Comparison of ENCODE assay signal across 8 mouse cellular contexts in genomic region chr5:54258087-54258733, GRCm38 (mm10).
DNase-seq lines count a peak whose midpoint lies in the region; ATAC-seq and TF ChIP-seq lines count a peak whose summit lies in the region.

No protein-coding gene starts in this region.

- no peak overlapping the region for H3K27ac ChIP-seq in gastrocnemius, adult 2 months
- no peak overlapping the region for H3K27ac ChIP-seq in hindbrain, embryonic 15.5 days (replicated peaks)
- no peak overlapping the region for H3K27ac ChIP-seq in limb, embryonic 13.5 days

- H3K36me3 ChIP-seq in hindbrain, embryonic 15.5 days: no peaks in the 10 kb centered on the region
- no peaks in the 10 kb centered on the region for H3K36me3 ChIP-seq in limb, embryonic 13.5 days

- no peaks in the 10 kb centered on the region for H3K4me1 ChIP-seq in hindbrain, embryonic 15.5 days (replicated peaks)
- no peaks in the 10 kb centered on the region for H3K4me1 ChIP-seq in limb, embryonic 13.5 days

- 24% methylated on average over 1 of the region's 1 CpGs for WGBS in hindbrain, embryonic 15.5 days
- 15% methylated on average over 1 of the region's 1 CpGs for WGBS in limb, embryonic 13.5 days

- no peaks in the 10 kb centered on the region for H3K9me3 ChIP-seq in hindbrain, embryonic 15.5 days
- H3K9me3 ChIP-seq in limb, embryonic 13.5 days: no peaks in the 10 kb centered on the region

- no peak overlapping the region for H3K4me3 ChIP-seq in gastrocnemius, adult 2 months
- H3K4me3 ChIP-seq in hindbrain, embryonic 15.5 days: no peak overlapping the region
- no peak overlapping the region for H3K4me3 ChIP-seq in limb, embryonic 13.5 days

- H3K27me3 ChIP-seq in hindbrain, embryonic 15.5 days: no peaks in the 10 kb centered on the region
- H3K27me3 ChIP-seq in limb, embryonic 13.5 days: peaks cover 11% of the 10 kb centered on the region

- no peak overlapping the region for H3K4me2 ChIP-seq in hindbrain, embryonic 15.5 days
- no peak overlapping the region for H3K4me2 ChIP-seq in limb, embryonic 13.5 days (replicated peaks)

- H3K9ac ChIP-seq in hindbrain, embryonic 15.5 days: no peak overlapping the region
- H3K9ac ChIP-seq in limb, embryonic 13.5 days: no peak overlapping the region

- intact Hi-C loops in gastrocnemius, adult 2 months (cut with DNase I): no loop called here
- intact Hi-C loops in gastrocnemius, postnatal 36 days (cut with DNase I): loop anchor here (5.0 kb wide), 1 partner anchor 539 kb away; no protein-coding TSS in a partner anchor

- TF ChIP-seq CTCF in gastrocnemius, adult 2 months (IDR thresholded peaks at IDR 0.05): peak; percentile 69

- DNase-seq in gastrocnemius, adult 2 months: peak; percentile 26
- DNase-seq in gastrocnemius, postnatal 36 days: no peak
- DNase-seq in MEL-GATA-1-ER (ENCODE audit: extremely low read depth, low read depth): peak; percentile 77
- peak; percentile 33 for DNase-seq in fibroblast of lung, adult 2 months (ENCODE audit: low read depth)
- DNase-seq in right cerebral cortex, postnatal 10 days (ENCODE audit: low spot score in 2 of 2): peak; percentile 59 to 61
- no peak for DNase-seq in yolk sac, embryonic 10.5 days (ENCODE audit: low spot score)

- ATAC-seq in hindbrain, embryonic 15.5 days (ENCODE audit: low FRiP score, low read depth): peak; percentile 71; the same call in 1 of the 2 replicates
- peak; percentile 73 for ATAC-seq in limb, embryonic 13.5 days (ENCODE audit: low FRiP score, low read depth)

Comparison
In these comparisons a context has a peak if more than half of its experiments do, and no peak if none do; other contexts are left out.
1. DNase-seq: peak in gastrocnemius, adult 2 months (single experiment), MEL-GATA-1-ER (single experiment), fibroblast of lung, adult 2 months (single experiment) and right cerebral cortex, postnatal 10 days (2 of 2); none in gastrocnemius, postnatal 36 days (0 of 2) and yolk sac, embryonic 10.5 days (single experiment).